Mouse (Mus musculus): Measurements from ENCODE around the gene Dync2li1. TPM values are rescaled to one million over a fixed set of nuclear protein-coding genes. Genes with fewer than 3 reads are reported as not detected.

Dync2li1 gene
- polyA plus RNA-seq (2015; fragmentation: Nextera tagmentation; extraction: Ambion mirVana): 29.0 and 33.8 TPM in 2 replicates

DNA sequence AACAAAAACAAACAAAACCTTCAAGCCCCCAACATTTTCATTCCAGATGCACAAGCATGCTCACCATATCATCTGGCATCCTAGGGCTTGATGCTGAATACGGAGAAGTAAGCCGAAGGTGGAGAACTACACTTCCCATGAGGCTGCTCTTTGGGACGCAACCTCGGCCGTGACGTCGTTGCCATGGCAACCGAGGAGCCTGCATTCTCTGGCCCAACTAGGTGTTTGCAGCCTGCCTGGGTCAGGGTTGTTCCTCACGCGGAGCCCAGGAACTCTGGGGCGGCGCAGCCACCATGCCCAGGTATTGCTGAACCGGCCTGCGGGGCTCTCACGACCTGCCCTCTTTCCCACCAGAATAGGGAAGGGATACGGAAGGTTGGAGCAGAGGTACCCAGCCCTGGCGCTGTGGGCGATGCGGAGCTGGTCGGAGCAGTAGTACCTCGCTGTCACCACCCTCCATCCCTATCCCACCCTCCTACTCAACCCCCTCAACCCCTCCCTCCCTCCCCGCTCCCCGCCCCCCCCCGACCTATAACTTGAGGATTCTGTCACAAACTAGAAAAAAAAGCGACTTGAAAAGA, at the start of gene Dync2li1:
Gene Dync2li1 (plus strand): TSS at position 221 of the 581 bp plus-strand sequence.
- TF ChIP-seq EP300 (IDR thresholded peaks at IDR 0.05) (no peak), CTCF (IDR thresholded peaks at IDR 0.05) (no peak)
- Histone ChIP-seq H3K9ac (replicated peaks; ENCODE audit: low read depth) (0 out of 2 replicates have a peak within 1 kb of the TSS, but pooled peaks have one; percentile 12), H3K36me3 (ENCODE audit: insufficient read depth, low read length) (no peaks in the 10 kb centered on the region), H3K4me3 (ENCODE audit: low read depth, low read length) (peak within 1 kb of the TSS; percentile 47), H3K9me3 (ENCODE audit: low read length) (no peaks in the 10 kb centered on the region), H3K4me1 (ENCODE audit: insufficient read depth, low read depth, low read length) (no peaks in the 10 kb centered on the region), H3K27ac (ENCODE audit: low read length) (peak within 1 kb of the TSS; percentile 38; the same call in 1 of the 2 replicates), H3K4me2 (replicated peaks; ENCODE audit: low read depth, low read length) (peak within 1 kb of the TSS; percentile 78), H3K27me3 (replicated peaks; ENCODE audit: insufficient read depth, low read length) (no peaks in the 10 kb centered on the region)
- peak; percentile 96 for ATAC-seq
- 1% methylated on average over 23 of the region's 25 CpGs for WGBS
- peak; percentile 96 for DNase-seq (ENCODE audit: low spot score)

- Histone ChIP-seq H3K9ac (replicated peaks; ENCODE audit: low read depth) (no peak overlapping the region), H3K4me3 (ENCODE audit: low read depth, low read length) (no peak overlapping the region), H3K27me3 (replicated peaks; ENCODE audit: insufficient read depth, low read length) (no peaks in the 10 kb centered on the region), H3K4me1 (ENCODE audit: insufficient read depth, low read depth, low read length) (no peaks in the 10 kb centered on the region), H3K27ac (ENCODE audit: low read length) (no peak overlapping the region), H3K9me3 (ENCODE audit: low read length) (no peaks in the 10 kb centered on the region), H3K36me3 (ENCODE audit: insufficient read depth, low read length) (0 out of 2 replicates have a peak, but pooled peaks cover 3% of the 10 kb centered on the region), H3K4me2 (replicated peaks; ENCODE audit: low read depth, low read length) (no peak overlapping the region)
- DNase-seq (ENCODE audit: low spot score) (no peak), ATAC-seq (no peak)
- whole genome bisulfite sequencing: 67% methylated on average over 16 of the region's 16 CpGs
- TF ChIP-seq CTCF (IDR thresholded peaks at IDR 0.05) (no peak), EP300 (IDR thresholded peaks at IDR 0.05) (no peak)
These were observed 49.5 kb upstream of the Dync2li1 start for GRCm38 (mm10) chr17:84576621-84577293.

DNA sequence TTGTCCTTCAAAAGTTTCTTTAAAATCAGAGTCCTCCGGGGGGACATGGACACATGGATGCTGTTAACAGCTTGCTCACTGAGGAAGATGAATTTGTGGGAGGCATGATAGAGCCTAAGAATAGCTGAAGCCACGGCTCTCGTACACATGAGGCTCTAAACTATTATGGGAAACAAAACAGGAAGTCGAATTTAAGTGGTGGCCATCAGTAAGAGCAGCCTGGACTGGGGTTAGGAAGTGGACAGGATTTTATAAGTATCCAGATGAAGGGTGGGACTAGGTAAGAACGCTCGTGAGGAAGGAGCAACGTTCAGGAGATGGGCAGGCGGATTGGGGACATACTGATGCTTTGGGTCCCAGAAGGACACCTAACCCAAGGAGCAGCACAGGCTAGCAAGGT, 47.0 kb upstream of the Dync2li1 start:
- no peak for DNase-seq (ENCODE audit: low spot score)
- Histone ChIP-seq H3K4me2 (replicated peaks; ENCODE audit: low read depth, low read length) (no peak overlapping the region), H3K4me1 (ENCODE audit: insufficient read depth, low read depth, low read length) (no peaks in the 10 kb centered on the region), H3K27ac (ENCODE audit: low read length) (no peak overlapping the region), H3K4me3 (ENCODE audit: low read depth, low read length) (no peak overlapping the region), H3K9ac (replicated peaks; ENCODE audit: low read depth) (no peak overlapping the region), H3K9me3 (ENCODE audit: low read length) (no peaks in the 10 kb centered on the region), H3K27me3 (replicated peaks; ENCODE audit: insufficient read depth, low read length) (no peaks in the 10 kb centered on the region), H3K36me3 (ENCODE audit: insufficient read depth, low read length) (peaks cover 3% of the 10 kb centered on the region; the same call in 1 of the 2 replicates)
- WGBS: 70% methylated on average over 8 of the region's 8 CpGs
- no peak for ATAC-seq
- TF ChIP-seq CTCF (IDR thresholded peaks at IDR 0.05): no peak
- no peak for TF ChIP-seq EP300 (IDR thresholded peaks at IDR 0.05)

DNA sequence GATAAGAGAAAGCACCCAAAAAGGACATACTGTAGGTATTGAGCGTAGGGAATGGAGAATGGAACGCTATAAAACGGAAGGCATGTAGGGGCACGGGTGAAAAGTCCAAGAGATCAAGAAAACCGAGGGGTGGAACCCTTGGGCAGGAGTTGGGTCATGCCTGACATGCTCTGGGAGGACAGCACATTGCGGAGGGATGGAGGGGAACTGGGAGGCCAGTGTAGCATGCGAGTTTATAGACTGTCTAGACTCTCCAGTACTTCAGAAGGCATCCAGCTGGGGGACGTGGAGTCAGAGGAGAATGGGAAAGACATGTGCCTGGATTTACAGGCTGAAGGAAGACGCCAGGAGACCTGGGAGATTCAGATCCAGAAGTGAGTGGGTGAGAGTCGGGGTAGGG, 46.5 kb upstream of the Dync2li1 start:
- Histone ChIP-seq H3K36me3 (ENCODE audit: insufficient read depth, low read length) (peaks cover 3% of the 10 kb centered on the region; the same call in 1 of the 2 replicates), H3K4me3 (ENCODE audit: low read depth, low read length) (no peak overlapping the region), H3K27ac (ENCODE audit: low read length) (no peak overlapping the region), H3K4me2 (replicated peaks; ENCODE audit: low read depth, low read length) (no peak overlapping the region), H3K9me3 (ENCODE audit: low read length) (no peaks in the 10 kb centered on the region), H3K4me1 (ENCODE audit: insufficient read depth, low read depth, low read length) (no peaks in the 10 kb centered on the region), H3K27me3 (replicated peaks; ENCODE audit: insufficient read depth, low read length) (no peaks in the 10 kb centered on the region), H3K9ac (replicated peaks; ENCODE audit: low read depth) (no peak overlapping the region)
- 87% methylated on average over 10 of the region's 10 CpGs for WGBS
- ATAC-seq: no peak
- TF ChIP-seq CTCF (IDR thresholded peaks at IDR 0.05) (no peak), EP300 (IDR thresholded peaks at IDR 0.05) (no peak)
- DNase-seq (ENCODE audit: low spot score): no peak

DNA sequence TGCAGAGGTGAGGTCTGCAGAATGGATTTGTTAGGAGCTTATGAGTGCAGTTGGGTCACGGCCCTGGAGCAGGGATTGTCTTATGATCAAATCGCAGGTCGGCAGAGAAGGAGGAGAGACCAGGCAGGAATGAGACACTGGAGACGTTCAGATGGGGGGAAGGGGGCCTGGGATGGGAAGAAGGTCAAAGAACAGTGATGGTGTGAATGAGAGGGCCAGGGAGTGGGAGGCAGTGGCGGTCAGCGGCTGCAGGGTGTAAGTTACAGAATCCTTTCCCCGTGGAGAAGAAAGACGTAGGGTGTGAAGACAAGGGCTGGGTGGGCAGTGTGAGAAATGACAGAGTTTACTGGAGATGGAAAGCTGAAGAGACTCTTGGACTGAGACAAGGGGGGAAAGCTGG, 45.5 kb upstream of the Dync2li1 start:
- no peak overlapping the region for H3K4me2 ChIP-seq (replicated peaks; ENCODE audit: low read depth, low read length)
- ATAC-seq (no peak), DNase-seq (ENCODE audit: low spot score) (no peak)
- H3K27ac ChIP-seq (ENCODE audit: low read length): no peak overlapping the region
- H3K36me3 ChIP-seq (ENCODE audit: insufficient read depth, low read length): peaks cover 3% of the 10 kb centered on the region; the same call in 1 of the 2 replicates
- TF ChIP-seq EP300 (IDR thresholded peaks at IDR 0.05): no peak
- TF ChIP-seq CTCF (IDR thresholded peaks at IDR 0.05): no peak
- no peak overlapping the region for H3K9ac ChIP-seq (replicated peaks; ENCODE audit: low read depth)
- H3K9me3 ChIP-seq (ENCODE audit: low read length): no peaks in the 10 kb centered on the region
- no peak overlapping the region for H3K4me3 ChIP-seq (ENCODE audit: low read depth, low read length)
- H3K27me3 ChIP-seq (replicated peaks; ENCODE audit: insufficient read depth, low read length): no peaks in the 10 kb centered on the region
- WGBS: 61% methylated on average over 8 of the region's 8 CpGs
- no peaks in the 10 kb centered on the region for H3K4me1 ChIP-seq (ENCODE audit: insufficient read depth, low read depth, low read length)

DNA sequence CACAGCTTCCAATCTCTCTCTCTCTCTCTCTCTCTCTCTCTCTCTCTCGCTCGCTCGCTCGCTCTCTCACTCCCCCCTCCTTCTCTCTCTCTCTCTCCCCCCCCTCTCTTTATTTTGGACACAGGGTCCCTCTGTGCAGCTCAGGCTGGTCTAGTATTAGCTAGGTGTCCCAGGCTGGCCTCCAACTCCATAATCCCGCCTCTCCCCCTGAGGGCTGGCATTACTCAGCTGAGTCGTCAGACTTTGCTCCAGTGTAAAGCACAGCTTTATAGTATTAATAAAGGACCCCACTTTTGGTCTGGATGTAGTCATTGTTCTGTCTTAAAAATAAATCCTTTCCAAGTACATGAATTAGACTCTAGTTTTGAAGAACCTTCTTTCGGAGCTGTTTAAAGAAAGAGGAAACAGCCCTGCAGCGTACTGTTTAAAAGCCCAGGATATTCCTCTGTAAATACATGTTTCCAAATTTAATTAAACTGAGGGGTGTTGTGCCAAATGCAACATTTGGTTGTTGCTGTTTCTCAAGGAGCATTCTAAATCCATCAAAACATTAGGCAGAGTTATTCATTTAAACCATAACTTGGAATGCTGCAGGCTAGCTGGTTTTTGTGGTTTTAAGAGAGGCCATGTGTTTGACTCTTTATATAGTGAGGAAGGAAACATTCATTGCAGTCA, 44.4 kb upstream of the Dync2li1 start:
- Histone ChIP-seq H3K4me1 (ENCODE audit: insufficient read depth, low read depth, low read length) (no peaks in the 10 kb centered on the region), H3K27me3 (replicated peaks; ENCODE audit: insufficient read depth, low read length) (no peaks in the 10 kb centered on the region), H3K9ac (replicated peaks; ENCODE audit: low read depth) (no peak overlapping the region), H3K4me3 (ENCODE audit: low read depth, low read length) (no peak overlapping the region), H3K9me3 (ENCODE audit: low read length) (no peaks in the 10 kb centered on the region), H3K4me2 (replicated peaks; ENCODE audit: low read depth, low read length) (no peak overlapping the region), H3K27ac (ENCODE audit: low read length) (no peak overlapping the region), H3K36me3 (ENCODE audit: insufficient read depth, low read length) (peaks cover 3% of the 10 kb centered on the region; the same call in 1 of the 2 replicates)
- TF ChIP-seq EP300 (IDR thresholded peaks at IDR 0.05) (no peak), CTCF (IDR thresholded peaks at IDR 0.05) (no peak)
- ATAC-seq (no peak), DNase-seq (ENCODE audit: low spot score) (no peak)
- WGBS: 62% methylated on average over 8 of the region's 8 CpGs

Measured in lung, postnatal 0 days (tissue).